Mouse (Mus musculus) MEL (cell line): ENCODE results near the gene Dnah6.

Experiments used
- HCFC1 ChIP-seq: IDR thresholded peaks from 2 replicates; pipeline ENCODE4 v1.6.1; 2012; ENCODE audit warnings: low read depth, mild to moderate bottlenecking, inconsistent platforms, low read length, improper control_type of control experiment, moderate library complexity
- POLR2A ChIP-seq, 2 experiments: IDR thresholded peaks; 2 replicates each; pipeline ENCODE4 v1.6.1; 2011 to 2012; ENCODE audit warnings: low read length in 2 of 2, mild to moderate bottlenecking in 2 of 2, control low read depth in 1 of 2, improper control_type of control experiment in 1 of 2, low read depth in 1 of 2, moderate library complexity in 1 of 2; ENCODE audit not compliant: control insufficient read depth in 1 of 2, insufficient read depth in 1 of 2, poor library complexity in 1 of 2
- SMC3 ChIP-seq: IDR thresholded peaks from 2 replicates; pipeline ENCODE4 v1.6.1; 2011; ENCODE audit warnings: low read depth, low read length, improper control_type of control experiment

- TF ChIP-seq HCFC1, result no peak
- TF ChIP-seq SMC3, result no peak
- no peak for TF ChIP-seq POLR2A (IDR thresholded peaks at IDR 0.05; ENCODE audit: control insufficient read depth in 1 of 2, insufficient read depth in 1 of 2, low read depth in 1 of 2, low read length in 2 of 2, poor library complexity in 1 of 2)
Observed at GRCm38 (mm10) chr6:72969787-72970186, 251.7 kb downstream of the Dnah6 start.
